Mouse (Mus musculus): Measurements from ENCODE around the gene Shisal2a.

DNA sequence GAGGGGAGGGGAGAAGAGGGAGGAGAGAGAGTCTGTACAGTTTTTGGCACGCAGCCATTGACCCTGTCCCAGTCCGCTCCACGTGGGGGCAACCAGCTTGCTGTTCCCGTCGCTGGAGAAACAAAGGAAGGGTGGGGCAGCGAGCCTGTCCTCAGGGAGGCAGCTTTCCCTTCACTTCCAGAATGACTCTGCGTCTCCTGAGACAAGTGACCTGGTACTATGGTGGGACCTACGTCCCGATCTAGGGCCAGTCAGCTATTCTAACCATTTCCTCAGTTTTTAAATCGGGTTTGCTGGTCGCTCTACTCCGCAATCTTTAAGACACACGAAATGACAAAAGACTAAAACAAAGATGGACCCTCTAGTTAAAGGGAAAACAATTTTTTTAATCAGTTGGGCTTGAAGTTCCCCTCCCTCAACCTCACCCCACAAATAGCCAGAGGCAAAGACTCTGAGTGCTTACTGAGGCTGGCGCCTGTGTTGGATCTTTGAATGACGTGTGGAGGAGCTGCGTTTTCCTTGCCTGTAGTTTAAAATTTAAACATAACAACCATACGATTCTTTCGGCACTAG is 4.6 kb upstream of the Shisal2a start:
- TF ChIP-seq MAX (IDR thresholded peaks at IDR 0.05; ENCODE audit: low read length) = no peak
- TF ChIP-seq CTCF (conservative IDR thresholded peaks at IDR 0.05 in 1 of 2, IDR thresholded peaks at IDR 0.05 in 1 of 2; ENCODE audit: low read depth in 2 of 2, low read length in 2 of 2) = no peak
- TF ChIP-seq ZKSCAN1 (IDR thresholded peaks at IDR 0.05; ENCODE audit: borderline replicate concordance, low read depth, low read length) = no peak
- TF ChIP-seq POLR2A (IDR thresholded peaks at IDR 0.05; ENCODE audit: low read depth, low read length) = no peak
- no peak for TF ChIP-seq HCFC1 (IDR thresholded peaks at IDR 0.05; ENCODE audit: low read depth, low read length)
- no peak for TF ChIP-seq MYC (IDR thresholded peaks at IDR 0.05; ENCODE audit: low read depth, low read length)
- TF ChIP-seq CHD1 (IDR thresholded peaks at IDR 0.05; ENCODE audit: low read depth, low read length) = no peak
- TF ChIP-seq POLR2AphosphoS2 (IDR thresholded peaks at IDR 0.05; ENCODE audit: low read depth, low read length) = no peak

Measured in CH12.LX (cell line).